Mouse (Mus musculus): ENCODE measurements around the gene Cblb.

The Cblb gene

DNA sequence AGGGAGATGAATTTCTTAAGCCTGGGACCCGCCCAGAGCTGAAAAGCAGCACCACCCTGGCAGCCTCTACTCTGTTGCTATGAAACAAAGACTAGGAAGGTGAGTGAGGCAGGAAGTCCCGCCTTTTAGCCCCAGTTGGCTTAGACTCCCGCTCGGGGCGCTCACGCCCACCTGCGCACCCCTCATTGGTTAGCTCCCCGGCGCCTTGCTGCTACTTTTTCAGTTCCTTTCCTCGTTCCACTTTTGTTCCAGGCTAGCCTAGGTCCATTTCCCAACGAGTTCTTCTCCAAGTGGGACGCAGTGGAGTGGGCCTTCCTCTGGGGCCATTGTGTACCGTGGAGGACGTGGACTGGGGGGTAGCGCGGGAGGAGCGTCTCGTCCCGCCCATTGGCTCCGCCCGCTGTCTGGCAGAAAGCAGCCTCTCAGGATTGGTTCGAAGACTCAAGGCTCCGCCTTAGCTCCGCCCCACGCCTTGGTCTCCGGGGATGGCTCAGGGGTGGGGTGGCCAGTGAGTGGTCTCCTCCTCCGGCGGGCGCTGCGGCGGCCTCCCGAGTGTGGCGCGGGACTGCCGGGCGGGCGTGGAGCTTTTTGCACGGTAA, at the start of gene Cblb:
TSS of gene Cblb (plus strand) at position 135 of the 599 bp plus-strand sequence.
- DNase-seq (ENCODE audit: low spot score in 2 of 2) = peak; percentile 89 to 93

DNA sequence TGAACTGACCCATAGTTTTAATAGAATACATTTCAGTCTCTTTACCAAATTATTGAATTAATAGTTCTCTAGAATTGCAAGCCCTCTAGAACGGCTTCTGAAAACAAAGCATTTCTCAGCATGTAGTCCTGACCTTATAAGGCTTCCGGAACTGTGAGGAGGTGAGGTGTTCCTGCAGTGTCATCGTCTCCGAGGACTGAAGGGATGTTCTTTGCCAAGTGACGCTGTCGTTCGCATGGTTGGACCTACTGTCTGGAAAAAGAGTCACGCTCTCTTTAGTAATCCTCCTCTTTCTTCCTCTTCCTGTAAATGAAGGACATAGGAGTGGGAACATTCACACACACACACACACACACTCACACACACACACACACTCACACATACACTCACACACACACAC, 45.6 kb upstream of the Cblb start:
- no peak for DNase-seq (ENCODE audit: low spot score in 2 of 2)

GRCm38 (mm10) chr16:51986207-51986606, 44.8 kb upstream of the Cblb start:
- no peak for DNase-seq (ENCODE audit: low spot score in 2 of 2)

GRCm38 (mm10) chr16:51987085-51987620, 43.9 kb upstream of the Cblb start:
- DNase-seq (ENCODE audit: low spot score in 2 of 2) = no peak

- no peak for DNase-seq (ENCODE audit: low spot score in 2 of 2)
Observed at GRCm38 (mm10) chr16:51988027-51988426, 43.0 kb upstream of the Cblb start.

DNA sequence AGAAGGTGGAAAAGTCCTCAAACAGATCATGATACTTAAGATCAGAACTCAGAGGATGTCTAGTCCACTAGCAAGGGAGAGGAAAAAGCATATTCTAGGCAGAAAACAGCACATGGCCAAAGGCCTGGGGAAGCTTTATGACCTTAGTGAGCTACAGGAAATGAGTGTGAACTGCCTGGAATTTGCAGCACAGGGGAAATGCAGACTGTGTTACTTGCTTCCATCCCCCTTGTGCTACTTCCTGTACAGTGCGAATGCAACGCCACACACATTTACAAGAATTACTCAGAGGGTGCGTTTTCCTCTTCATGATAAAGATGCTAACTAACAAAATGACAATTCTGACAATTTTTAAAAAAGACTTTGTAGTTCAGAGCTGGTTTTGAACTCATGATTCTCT, 41.8 kb upstream of the Cblb start:
- DNase-seq (ENCODE audit: low spot score in 2 of 2) = no peak

- no peak for DNase-seq (ENCODE audit: low spot score in 2 of 2)
Observed at GRCm38 (mm10) chr16:52000043-52000442, 31.0 kb upstream of the Cblb start.

- DNase-seq (ENCODE audit: low spot score in 2 of 2) = no peak
Observed at GRCm38 (mm10) chr16:52000801-52001200, 30.2 kb upstream of the Cblb start.

- no peak for DNase-seq (ENCODE audit: low spot score in 2 of 2)
Observed at GRCm38 (mm10) chr16:52007006-52007405, 24.0 kb upstream of the Cblb start.

DNA sequence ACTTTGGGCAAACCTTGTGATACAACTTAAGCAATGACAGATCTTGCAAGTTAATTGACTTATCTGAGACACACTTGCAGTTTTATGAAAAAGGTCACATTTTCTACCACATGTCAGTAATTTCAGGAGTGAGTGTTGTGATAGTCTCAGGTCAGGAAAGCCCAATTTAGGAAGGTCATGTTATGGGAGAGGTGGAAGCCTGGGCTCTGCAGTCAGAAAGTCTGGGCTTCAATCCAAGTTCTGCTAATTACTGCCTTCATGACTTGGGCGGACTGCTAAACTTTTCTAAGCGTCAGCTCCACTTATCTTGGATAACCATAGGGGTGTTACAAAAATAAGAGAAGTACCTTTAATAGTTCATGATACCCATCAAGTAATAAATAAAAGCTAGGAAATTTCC, 22.6 kb upstream of the Cblb start:
- no peak for DNase-seq (ENCODE audit: low spot score in 2 of 2)

DNA sequence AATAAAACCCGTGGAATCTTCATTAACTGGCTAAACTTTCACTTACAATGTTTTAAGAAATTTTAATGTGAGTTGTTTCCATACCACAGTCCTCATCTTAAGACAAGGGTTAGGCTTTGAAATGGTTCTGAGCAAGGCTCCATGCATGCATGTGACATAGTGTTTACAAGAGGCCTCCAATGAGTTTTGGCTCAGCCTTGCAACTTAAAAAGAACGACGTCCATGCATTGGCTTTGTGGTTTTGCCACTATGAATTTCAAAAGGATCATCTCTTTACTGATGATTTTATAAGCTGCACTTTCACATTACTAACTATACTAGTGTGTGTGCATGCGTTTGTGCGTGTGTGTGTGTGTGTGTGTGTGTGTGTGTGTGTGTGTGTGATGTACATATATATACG, 21.6 kb upstream of the Cblb start:
- DNase-seq (ENCODE audit: low spot score in 2 of 2) = no peak

GRCm38 (mm10) chr16:52012984-52013383, 18.0 kb upstream of the Cblb start:
- DNase-seq (ENCODE audit: low spot score in 2 of 2) = no peak

DNA sequence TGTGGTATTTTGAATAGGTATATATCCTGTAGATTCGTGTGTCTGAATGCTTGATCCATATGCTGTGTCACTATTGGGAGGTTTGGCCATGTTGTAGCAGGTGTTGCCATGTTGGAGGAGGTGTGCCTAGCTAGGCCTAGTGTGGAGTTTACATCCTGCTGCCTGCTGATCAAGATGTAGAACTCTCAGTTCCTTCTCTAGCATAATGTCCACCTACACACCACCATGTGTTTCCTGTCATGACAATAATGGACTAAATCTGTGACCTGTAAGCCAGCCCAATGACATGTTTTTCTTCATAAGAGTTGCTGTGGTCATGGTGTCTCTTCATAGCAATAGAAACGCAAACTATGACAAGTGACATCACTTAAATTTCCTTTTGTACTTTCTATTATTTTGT, 17.2 kb upstream of the Cblb start:
- no peak for DNase-seq (ENCODE audit: low spot score in 2 of 2)

- DNase-seq (ENCODE audit: low spot score in 2 of 2) = no peak
Observed at GRCm38 (mm10) chr16:52023417-52023816, 7.6 kb upstream of the Cblb start.

- no peak for DNase-seq (ENCODE audit: low spot score in 2 of 2)
Observed at GRCm38 (mm10) chr16:52027326-52027725, 3.7 kb upstream of the Cblb start.

DNA sequence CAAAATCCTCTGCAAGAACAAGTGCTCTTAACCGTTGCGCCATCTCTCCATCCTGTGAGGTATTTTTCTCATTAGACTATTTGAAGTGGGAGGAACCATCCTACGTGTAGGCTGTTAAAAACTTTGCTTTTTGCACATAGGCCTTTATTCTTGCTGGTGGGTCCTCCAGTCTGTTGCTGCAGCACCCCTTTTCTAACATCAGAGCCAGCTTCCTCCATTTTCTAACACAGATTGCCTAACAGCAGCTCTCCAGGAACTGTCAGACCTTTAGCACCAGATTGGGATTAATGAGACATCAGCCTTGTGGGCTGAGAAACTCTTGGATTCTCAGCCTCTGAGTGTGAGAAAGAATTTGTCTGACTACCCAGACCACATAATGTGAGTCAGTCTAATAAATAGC, 2.0 kb upstream of the Cblb start:
- no peak for DNase-seq (ENCODE audit: low spot score in 2 of 2)

GRCm38 (mm10) chr16:52031712-52032251, 757 bp downstream of the Cblb start:
- peak; percentile 64 to 68 for DNase-seq (ENCODE audit: low spot score in 2 of 2)

- no peak for DNase-seq (ENCODE audit: low spot score in 2 of 2)
Observed at GRCm38 (mm10) chr16:52032376-52033330, 1.6 kb downstream of the Cblb start.

- no peak for DNase-seq (ENCODE audit: low spot score in 2 of 2)
Observed at GRCm38 (mm10) chr16:52033381-52034315, 2.6 kb downstream of the Cblb start.

GRCm38 (mm10) chr16:52034356-52034755, 3.3 kb downstream of the Cblb start:
- DNase-seq (ENCODE audit: low spot score in 2 of 2) = no peak

DNA sequence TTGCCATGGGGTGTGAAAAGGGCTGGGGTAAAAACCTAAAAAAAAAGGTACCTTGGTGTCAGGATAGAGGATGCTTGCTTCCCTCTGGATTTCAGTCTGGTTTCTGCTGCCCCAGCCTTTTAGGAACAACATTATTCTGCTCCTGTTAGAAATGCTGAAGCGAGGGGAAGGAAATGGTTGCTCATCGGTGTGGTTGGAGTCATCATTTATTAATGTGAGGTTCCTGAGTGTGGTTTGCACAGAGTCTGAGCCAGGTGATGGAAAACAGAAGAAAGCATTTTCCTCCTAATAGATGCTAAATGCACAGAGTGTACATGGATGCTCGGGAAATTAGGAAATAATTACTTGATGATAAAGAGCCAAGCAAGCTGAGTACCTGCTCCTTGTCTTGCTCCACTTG, 5.3 kb downstream of the Cblb start:
- DNase-seq (ENCODE audit: low spot score in 2 of 2) = no peak

GRCm38 (mm10) chr16:52038283-52038682, 7.3 kb downstream of the Cblb start:
- no peak for DNase-seq (ENCODE audit: low spot score in 2 of 2)
